Mouse (Mus musculus): Measurements from ENCODE around the gene Rtf2. TPM values are rescaled to one million over a fixed set of nuclear protein-coding genes. Genes with fewer than 3 reads are reported as not detected.

The Rtf2 gene
- total RNA-seq, 2 experiments from 2014 or later: 68.3 to 72.9 TPM

- DNase-seq (ENCODE audit: extremely low spot score in 1 of 2, low spot score in 1 of 2): no peak
Measured at GRCm38 (mm10) chr2:172433746-172434145, 6.6 kb upstream of the Rtf2 start.

- no peak for DNase-seq (ENCODE audit: extremely low spot score in 1 of 2, low spot score in 1 of 2)
Measured at GRCm38 (mm10) chr2:172437371-172437952, 2.9 kb upstream of the Rtf2 start.

- DNase-seq (ENCODE audit: extremely low spot score in 1 of 2, low spot score in 1 of 2): no peak
Measured at GRCm38 (mm10) chr2:172440640-172441005, 267 bp downstream of the Rtf2 start.

GRCm38 (mm10) chr2:172441176-172441575 lies 820 bp downstream of the Rtf2 start:
- no peak for DNase-seq (ENCODE audit: extremely low spot score in 1 of 2, low spot score in 1 of 2)

GRCm38 (mm10) chr2:172445617-172446016 lies 5.3 kb downstream of the Rtf2 start:
- DNase-seq (ENCODE audit: extremely low spot score in 1 of 2, low spot score in 1 of 2): no peak

- DNase-seq (ENCODE audit: extremely low spot score in 1 of 2, low spot score in 1 of 2): no peak
Measured at GRCm38 (mm10) chr2:172447317-172447716, 7.0 kb downstream of the Rtf2 start.

GRCm38 (mm10) chr2:172448329-172448728 lies 8.0 kb downstream of the Rtf2 start:
- DNase-seq (ENCODE audit: extremely low spot score in 1 of 2, low spot score in 1 of 2): no peak

- DNase-seq (ENCODE audit: extremely low spot score in 1 of 2, low spot score in 1 of 2): no peak
Measured at GRCm38 (mm10) chr2:172450640-172451039, 10.3 kb downstream of the Rtf2 start.

- no peak for DNase-seq (ENCODE audit: extremely low spot score in 1 of 2, low spot score in 1 of 2)
Measured at GRCm38 (mm10) chr2:172452031-172452430, 11.7 kb downstream of the Rtf2 start.

GRCm38 (mm10) chr2:172452458-172452857 lies 12.1 kb downstream of the Rtf2 start:
- no peak for DNase-seq (ENCODE audit: extremely low spot score in 1 of 2, low spot score in 1 of 2)

- DNase-seq (ENCODE audit: extremely low spot score in 1 of 2, low spot score in 1 of 2): no peak
Measured at GRCm38 (mm10) chr2:172458496-172458895, 18.1 kb downstream of the Rtf2 start, which contains the start of gene Gcnt7. TSS of gene Gcnt7 (minus strand) at chr2:172458596.

GRCm38 (mm10) chr2:172460647-172461046 lies 20.3 kb downstream of the Rtf2 start:
- no peak for DNase-seq (ENCODE audit: extremely low spot score in 1 of 2, low spot score in 1 of 2)

- DNase-seq (ENCODE audit: extremely low spot score in 1 of 2, low spot score in 1 of 2): no peak
Measured at GRCm38 (mm10) chr2:172462813-172463212, 22.5 kb downstream of the Rtf2 start.

GRCm38 (mm10) chr2:172466427-172467132 lies 26.2 kb downstream of the Rtf2 start:
- no peak for DNase-seq (ENCODE audit: extremely low spot score in 1 of 2, low spot score in 1 of 2)

GRCm38 (mm10) chr2:172467206-172467605 lies 26.9 kb downstream of the Rtf2 start:
- no peak for DNase-seq (ENCODE audit: extremely low spot score in 1 of 2, low spot score in 1 of 2)

- no peak for DNase-seq (ENCODE audit: extremely low spot score in 1 of 2, low spot score in 1 of 2)
Measured at GRCm38 (mm10) chr2:172468346-172468819, 28.0 kb downstream of the Rtf2 start.

- DNase-seq (ENCODE audit: extremely low spot score in 1 of 2, low spot score in 1 of 2): no peak
Measured at GRCm38 (mm10) chr2:172472318-172472717, 32.0 kb downstream of the Rtf2 start, which contains the start of gene Fam209. TSS of gene Fam209 (plus strand) at chr2:172472520.

- no peak for DNase-seq (ENCODE audit: extremely low spot score in 1 of 2, low spot score in 1 of 2)
Measured at GRCm38 (mm10) chr2:172473591-172473990, 33.2 kb downstream of the Rtf2 start.

GRCm38 (mm10) chr2:172474970-172475369 lies 34.6 kb downstream of the Rtf2 start:
- no peak for DNase-seq (ENCODE audit: extremely low spot score in 1 of 2, low spot score in 1 of 2)

- no peak for DNase-seq (ENCODE audit: extremely low spot score in 1 of 2, low spot score in 1 of 2)
Measured at GRCm38 (mm10) chr2:172476707-172477260, 36.4 kb downstream of the Rtf2 start.

- DNase-seq (ENCODE audit: extremely low spot score in 1 of 2, low spot score in 1 of 2): no peak
Measured at GRCm38 (mm10) chr2:172477350-172477749, 37.0 kb downstream of the Rtf2 start.

GRCm38 (mm10) chr2:172477860-172478259 lies 37.5 kb downstream of the Rtf2 start:
- DNase-seq (ENCODE audit: extremely low spot score in 1 of 2, low spot score in 1 of 2): peak in 1 of 2 experiments; percentile 43

All from layer of hippocampus, postnatal 25 days (tissue).